Mouse (Mus musculus) MEL (cell line): ENCODE results near the gene Tie1. TPM values are rescaled to one million over a fixed set of nuclear protein-coding genes. Genes with fewer than 3 reads are reported as not detected.

Experiments
- DNase-seq: peaks from one replicate; pipeline ENCODE4 v3.0.0; 2011; ENCODE audit warnings: low read depth, low spot score
- H3K27ac ChIP-seq: 2 replicates; pipeline ENCODE4 v1.5.1; 2012; ENCODE audit warnings: low read depth, mild to moderate bottlenecking, control low read depth, low read length, moderate library complexity; ENCODE audit not compliant: control insufficient read depth
- H3K27me3 ChIP-seq, 2 experiments: fragments of 150-350 bp in 1 of 2; sonication (generic) in 1 of 2; 2 replicates each; pipeline ENCODE4 v1.6.1; 2012; ENCODE audit warnings: low read length in 2 of 2, mild to moderate bottlenecking in 2 of 2, improper control_type of control experiment in 1 of 2, moderate library complexity in 1 of 2; ENCODE audit not compliant: insufficient read depth in 2 of 2, control insufficient read depth in 1 of 2
- H3K36me3 ChIP-seq, 2 experiments: 2 replicates each; pipeline ENCODE4 v1.6.1; 2012 to 2014; ENCODE audit warnings: low read length in 2 of 2, improper control_type of control experiment in 1 of 2, inconsistent platforms in 1 of 2, mild to moderate bottlenecking in 1 of 2; ENCODE audit not compliant: insufficient read depth in 2 of 2, control insufficient read depth in 1 of 2
- H3K4me1 ChIP-seq, 2 experiments: fragments of 150-350 bp in 1 of 2; sonication (generic) in 1 of 2; 2 replicates each; pipeline ENCODE4 v1.6.1; 2012; ENCODE audit warnings: low read length in 2 of 2, improper control_type of control experiment in 1 of 2, mild to moderate bottlenecking in 1 of 2; ENCODE audit not compliant: insufficient read depth in 2 of 2, control insufficient read depth in 1 of 2
- H3K4me3 ChIP-seq, 2 experiments: fragments of 150-350 bp in 1 of 2; sonication (generic) in 1 of 2; 2 replicates each; pipeline ENCODE4 v1.5.1; 2012; ENCODE audit warnings: low read depth in 2 of 2, low read length in 2 of 2, mild to moderate bottlenecking in 2 of 2, moderate library complexity in 2 of 2, control low read depth in 1 of 2, improper control_type of control experiment in 1 of 2; ENCODE audit not compliant: control insufficient read depth in 1 of 2, insufficient read depth in 1 of 2
- H3K79me2 ChIP-seq: 2 replicates; pipeline ENCODE4 v1.6.1; 2012; ENCODE audit warnings: mild to moderate bottlenecking, low read length, moderate library complexity; ENCODE audit not compliant: control insufficient read depth, poor library complexity, insufficient read depth
- H3K9ac ChIP-seq: 2 replicates; pipeline ENCODE4 v1.6.1; 2012; ENCODE audit warnings: low read depth, mild to moderate bottlenecking, control low read depth, low read length, moderate library complexity; ENCODE audit not compliant: control insufficient read depth, poor library complexity, severe bottlenecking
- H3K9me3 ChIP-seq: fragments of 150-350 bp; sonication (generic); replicated peaks from 2 replicates; pipeline ENCODE4 v1.6.1; 2012; ENCODE audit warnings: mild to moderate bottlenecking, low read length, improper control_type of control experiment, moderate library complexity; ENCODE audit not compliant: insufficient read depth
- CHD1 ChIP-seq: IDR thresholded peaks from 2 replicates; pipeline ENCODE4 v1.6.1; 2012; ENCODE audit warnings: low read depth, mild to moderate bottlenecking, inconsistent platforms, low read length, improper control_type of control experiment
- CTCF ChIP-seq, 3 experiments: IDR thresholded peaks in 2 of 3; conservative IDR thresholded peaks in 1 of 3; 2 replicates each; pipeline ENCODE4 v1.5.1; 2011 to 2012; ENCODE audit warnings: low read length in 3 of 3, low read depth in 2 of 3, mild to moderate bottlenecking in 2 of 3, improper control_type of control experiment in 1 of 3, inconsistent platforms in 1 of 3, mixed read lengths in 1 of 3, moderate library complexity in 1 of 3; ENCODE audit not compliant: control insufficient read depth in 1 of 3, insufficient read depth in 1 of 3, poor library complexity in 1 of 3, severe bottlenecking in 1 of 3
- GABPA ChIP-seq: IDR thresholded peaks from 2 replicates; pipeline ENCODE4 v1.6.1; 2012; ENCODE audit warnings: low read depth, mild to moderate bottlenecking, inconsistent platforms, low read length, improper control_type of control experiment, moderate library complexity
- KAT2A ChIP-seq: conservative IDR thresholded peaks from 2 replicates; pipeline ENCODE4 v1.6.1; 2012; ENCODE audit warnings: low read depth, low read length, improper control_type of control experiment, inconsistent platforms
- RAD21 ChIP-seq: IDR thresholded peaks from 2 replicates; pipeline ENCODE4 v1.6.1; 2011; ENCODE audit warnings: mild to moderate bottlenecking, low read depth, low read length, improper control_type of control experiment
- RCOR1 ChIP-seq: IDR thresholded peaks from 2 replicates; pipeline ENCODE4 v1.6.1; 2012; ENCODE audit warnings: low read depth, mild to moderate bottlenecking, inconsistent platforms, low read length, improper control_type of control experiment
- SIN3A ChIP-seq: IDR thresholded peaks from 2 replicates; pipeline ENCODE4 v1.6.1; 2012; ENCODE audit warnings: low read length, improper control_type of control experiment, inconsistent platforms
- SMC3 ChIP-seq: IDR thresholded peaks from 2 replicates; pipeline ENCODE4 v1.6.1; 2011; ENCODE audit warnings: low read depth, low read length, improper control_type of control experiment
- TAL1 ChIP-seq: IDR thresholded peaks from 2 replicates; pipeline ENCODE4 v1.6.1; 2012; ENCODE audit warnings: mild to moderate bottlenecking, inconsistent platforms, low read length, moderate library complexity, mixed read lengths
- USF2 ChIP-seq, 2 experiments: IDR thresholded peaks; 2 replicates each; pipeline ENCODE4 v1.6.1; 2011 to 2012; ENCODE audit warnings: improper control_type of control experiment in 2 of 2, low read length in 2 of 2, borderline replicate concordance in 1 of 2, inconsistent platforms in 1 of 2, low read depth in 1 of 2, mild to moderate bottlenecking in 1 of 2; ENCODE audit not compliant: insufficient read depth in 1 of 2
- ZKSCAN1 ChIP-seq: IDR thresholded peaks from 2 replicates; pipeline ENCODE4 v1.6.1; 2012; ENCODE audit warnings: low read depth, mild to moderate bottlenecking, inconsistent platforms, low read length, improper control_type of control experiment, moderate library complexity
- polyA plus RNA-seq, 2 experiments: library from polyadenylated mRNA; stranded (reverse) in 1 of 2; unstranded in 1 of 2; fragments of >175 nt in 1 of 2; fragments of >200 nt in 1 of 2; gene quantifications; 2 replicates each; pipeline versions ENCODE4 v1.2.1 to v1.2.4; 2012; ENCODE audit warnings: low replicate concordance in 2 of 2, low read depth in 1 of 2; ENCODE audit not compliant: insufficient read length in 2 of 2, insufficient read depth in 1 of 2, missing spikeins in 1 of 2
- total RNA-seq: library from RNA; depleted of rRNA; stranded (reverse); fragments of 300-350 nt; gene quantifications from 2 replicates; pipeline ENCODE4 v1.2.3, GENCODE M21; 2012; rRNA removed

Gene Tie1
- total and polyA plus RNA-seq, 3 experiments: 0.03 TPM; not detected in 2

DNA sequence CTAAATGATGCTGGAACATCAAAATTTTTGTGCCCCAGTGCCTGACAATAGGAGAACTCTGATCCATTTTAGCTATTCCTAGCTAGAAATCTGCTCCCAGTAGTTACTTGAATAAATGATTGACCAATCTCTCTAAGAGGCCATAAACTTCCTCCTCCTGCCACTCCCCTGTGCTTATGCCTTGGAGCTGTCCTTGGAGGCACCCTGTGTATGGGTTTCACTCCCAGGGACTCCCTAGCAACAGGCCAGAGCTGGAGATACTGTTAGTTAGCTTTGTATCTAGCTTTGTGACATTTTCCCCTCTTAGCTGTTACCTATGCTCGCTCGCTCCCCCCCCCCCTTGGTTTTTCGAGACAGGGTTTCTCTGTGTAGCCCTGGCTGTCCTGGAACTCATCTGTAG is 68.5 kb downstream of the Tie1 start:
- no peak overlapping the region for H3K27ac ChIP-seq
- H3K9me3 ChIP-seq: no peaks in the 10 kb centered on the region
- peaks cover 12 to 22% of the 10 kb centered on the region in 2 experiments for H3K4me1 ChIP-seq
- H3K79me2 ChIP-seq: no peaks in the 10 kb centered on the region
- no peak for DNase-seq
- H3K4me3 ChIP-seq: no peak overlapping the region
- no peak overlapping the region for H3K9ac ChIP-seq
- H3K36me3 ChIP-seq: peaks cover 0 to 19% of the 10 kb centered on the region in 2 experiments; a peak in 3 of 4 replicates
- no peaks in the 10 kb centered on the region for H3K27me3 ChIP-seq
- no peak for TF ChIP-seq RAD21
- TF ChIP-seq RCOR1: no peak
- no peak for TF ChIP-seq KAT2A
- TF ChIP-seq CHD1: no peak
- TF ChIP-seq SIN3A: no peak
- TF ChIP-seq USF2 (IDR thresholded peaks at IDR 0.05; ENCODE audit: borderline replicate concordance in 1 of 2, insufficient read depth in 1 of 2, low read depth in 1 of 2, low read length in 2 of 2): no peak
- TF ChIP-seq ZKSCAN1: no peak
- TF ChIP-seq CTCF (IDR thresholded peaks at IDR 0.05 in 2 of 3, conservative IDR thresholded peaks at IDR 0.05 in 1 of 3; ENCODE audit: control insufficient read depth in 1 of 3, insufficient read depth in 1 of 3, low read depth in 2 of 3, low read length in 3 of 3, poor library complexity in 1 of 3, severe bottlenecking in 1 of 3): no peak
- TF ChIP-seq SMC3: no peak
- no peak for TF ChIP-seq GABPA
- no peak for TF ChIP-seq TAL1
- TF ChIP-seq, all 39 proteins: peak for 0

Other genes with a start within 250 kb of the Tie1 start
- gene Ptprf, start 198.7 kb downstream of the Tie1 start, total RNA-seq: 0.04 TPM in 1 of 2 replicates, not detected in the other
- gene Ptprf, start 198.7 kb downstream of the Tie1 start, polyA plus RNA-seq: not detected
- gene Szt2, start 80.8 kb downstream of the Tie1 start, total RNA-seq: 5.7 and 7.3 TPM in 2 replicates
- 10 to 100 TPM in 1 of 2 experiments, not detected in 1; 24.0 TPM for gene Szt2, start 80.8 kb downstream of the Tie1 start, polyA plus RNA-seq
- gene Med8, start 80.7 kb downstream of the Tie1 start, total RNA-seq: 143 and 159 TPM in 2 replicates
- 100 to 1,000 TPM in 1 of 2 experiments, 10 to 100 TPM in 1; 84.2 to 134 TPM for gene Med8, start 80.7 kb downstream of the Tie1 start, polyA plus RNA-seq
- 93.5 and 134 TPM in 2 replicates for gene Elovl1, start 62.0 kb downstream of the Tie1 start, total RNA-seq
- 100 to 1,000 TPM; 246 to 391 TPM for gene Elovl1, start 62.0 kb downstream of the Tie1 start, polyA plus RNA-seq
- 189 and 211 TPM in 2 replicates for gene Cdc20, start 52.7 kb downstream of the Tie1 start, total RNA-seq
- gene Cdc20, start 52.7 kb downstream of the Tie1 start, polyA plus RNA-seq: 100 to 1,000 TPM in 1 of 2 experiments, not detected in 1; 247 TPM
- gene Mpl, start 32.5 kb downstream of the Tie1 start, total RNA-seq: 0.04 TPM in 1 of 2 replicates, not detected in the other
- under 1 TPM in 1 of 2 experiments, not detected in 1; 0.04 TPM for gene Mpl, start 32.5 kb downstream of the Tie1 start, polyA plus RNA-seq
- gene 2610528J11Rik, start 36.9 kb upstream of the Tie1 start, total RNA-seq: not detected in 2 replicates
- not detected for gene 2610528J11Rik, start 36.9 kb upstream of the Tie1 start, polyA plus RNA-seq
- gene Tmem125, start 54.0 kb upstream of the Tie1 start, total RNA-seq: 1.5 and 1.8 TPM in 2 replicates
- gene Tmem125, start 54.0 kb upstream of the Tie1 start, polyA plus RNA-seq: 1 to 10 TPM in 1 of 2 experiments, not detected in 1; 3.2 TPM
- not detected in 2 replicates for gene Cfap57, start 130.7 kb upstream of the Tie1 start, total RNA-seq
- not detected for gene Cfap57, start 130.7 kb upstream of the Tie1 start, polyA plus RNA-seq
- gene Ebna1bp2, start 130.7 kb upstream of the Tie1 start, total RNA-seq: 313 and 357 TPM in 2 replicates
- gene Ebna1bp2, start 130.7 kb upstream of the Tie1 start, polyA plus RNA-seq: 100 to 1,000 TPM in 1 of 2 experiments, not detected in 1; 378 TPM
- gene Olfr62, start 168.9 kb upstream of the Tie1 start, total RNA-seq: not detected in 2 replicates
- gene Olfr62, start 168.9 kb upstream of the Tie1 start, polyA plus RNA-seq: not detected
- not detected in 2 replicates for gene Olfr1342, start 202.7 kb upstream of the Tie1 start, total RNA-seq
- not detected for gene Olfr1342, start 202.7 kb upstream of the Tie1 start, polyA plus RNA-seq
- gene Olfr1341, start 213.5 kb upstream of the Tie1 start, total RNA-seq: not detected in 2 replicates
- not detected for gene Olfr1341, start 213.5 kb upstream of the Tie1 start, polyA plus RNA-seq
- gene Olfr1340, start 230.1 kb upstream of the Tie1 start, total RNA-seq: not detected in 2 replicates
- not detected for gene Olfr1340, start 230.1 kb upstream of the Tie1 start, polyA plus RNA-seq
- gene Olfr1339, start 242.1 kb upstream of the Tie1 start, total RNA-seq: not detected in 2 replicates
- gene Olfr1339, start 242.1 kb upstream of the Tie1 start, polyA plus RNA-seq: not detected